In genomic region chrX:48414291-48414690, GRCm38 (mm10) we compare ENCODE assay signal across 18 mouse cellular contexts.
"Had no signal": no experiment of that assay in that cellular context is flagged by ENCODE, and none has a peak within 500 bp of the region (broad histone marks: within the 10 kb centered on the region; RNA-seq: fewer than 3 reads in every experiment).

No protein-coding gene starts in this region.

- ATAC-seq: liver, embryonic 12.5 days; midbrain, embryonic 16.5 days had no signal

- DNase-seq: lung, embryonic 14.5 days; midbrain, embryonic 14.5 days; retina, postnatal 1 day; right cerebral cortex, adult 18-20 months; right cerebral cortex, postnatal 25 days; right cerebral cortex, postnatal 4 days; spleen, adult 18-20 months; thymus, adult 18-20 months; thymus, postnatal 14 days; thymus, postnatal 36 days had no signal

- H3K4me1 ChIP-seq: midbrain, embryonic 10.5 days; midbrain, embryonic 12.5 days; neural tube, embryonic 13.5 days; neural tube, embryonic 15.5 days had no signal

- H3K4me3 ChIP-seq: liver, embryonic 12.5 days; midbrain, embryonic 10.5 days; midbrain, embryonic 12.5 days; myocyte; neural tube, embryonic 13.5 days; neural tube, embryonic 15.5 days had no signal

- H3K9ac ChIP-seq: liver, embryonic 12.5 days; liver, embryonic 14.5 days; lung, embryonic 14.5 days; midbrain, embryonic 12.5 days; neural tube, embryonic 13.5 days; neural tube, embryonic 15.5 days had no signal

- H3K36me3 ChIP-seq: midbrain, embryonic 10.5 days; midbrain, embryonic 12.5 days; neural tube, embryonic 13.5 days; neural tube, embryonic 15.5 days had no signal

- H3K9me3 ChIP-seq: liver, embryonic 12.5 days; midbrain, embryonic 10.5 days; midbrain, embryonic 12.5 days; neural tube, embryonic 13.5 days; neural tube, embryonic 15.5 days had no signal

- H3K4me2 ChIP-seq: liver, embryonic 12.5 days; lung, embryonic 14.5 days; midbrain, embryonic 12.5 days; neural tube, embryonic 13.5 days; neural tube, embryonic 15.5 days had no signal

- H3K27ac ChIP-seq: liver, embryonic 12.5 days; liver, embryonic 14.5 days; midbrain, embryonic 10.5 days; midbrain, embryonic 12.5 days; neural tube, embryonic 13.5 days; neural tube, embryonic 15.5 days had no signal

- H3K27me3 ChIP-seq: liver, embryonic 12.5 days; midbrain, embryonic 12.5 days; neural tube, embryonic 13.5 days; neural tube, embryonic 15.5 days had no signal
